Mouse (Mus musculus) ovary, adult 2 months (tissue): ENCODE measurements around the gene Naip1. TPM values are rescaled to one million over a fixed set of nuclear protein-coding genes. Genes with fewer than 3 reads are reported as not detected.

ENCODE experiments used
- polyA plus RNA-seq: library from polyadenylated mRNA; depleted of rRNA; stranded (reverse); fragments of >200 nt; gene quantifications from 2 replicates; pipeline ENCODE4 v1.2.3, GENCODE M21; 2012; rRNA removed

Naip1 gene
- 0.34 and 0.39 TPM in 2 replicates for polyA plus RNA-seq

GRCm38 (mm10) chr13:100452415-100453127, at the start of gene Naip1:
Naip1 (minus strand) TSS chr13:100452869.

GRCm38 (mm10) chr13:100492061-100492787, 39.6 kb upstream of the Naip1 start, which contains the start of gene Gtf2h2:
Gtf2h2 (minus strand) TSS chr13:100492579.

Other genes starting within 250 kb of the Naip1 start
- gene Naip5, start 206.5 kb downstream of the Naip1 start, polyA plus RNA-seq: 4.2 and 4.8 TPM in 2 replicates
- gene Naip6, start 135.2 kb downstream of the Naip1 start, polyA plus RNA-seq: 1.5 TPM in 2 replicates
- 17.7 and 26.7 TPM in 2 replicates for gene Gtf2h2, start 39.7 kb upstream of the Naip1 start, polyA plus RNA-seq
- 2.0 and 2.1 TPM in 2 replicates for gene Ocln, start 99.8 kb upstream of the Naip1 start, polyA plus RNA-seq
- gene Marveld2, start 164.1 kb upstream of the Naip1 start, polyA plus RNA-seq: 4.5 and 4.7 TPM in 2 replicates
- gene Ak6, start 198.1 kb upstream of the Naip1 start, polyA plus RNA-seq: 17.4 and 20.7 TPM in 2 replicates
- gene Rad17, start 198.2 kb upstream of the Naip1 start, polyA plus RNA-seq: 2.1 TPM in 2 replicates
- gene Taf9, start 198.7 kb upstream of the Naip1 start, polyA plus RNA-seq: 4.1 and 6.4 TPM in 2 replicates
- 0.83 and 0.90 TPM in 2 replicates for gene Ccdc125, start 216.8 kb upstream of the Naip1 start, polyA plus RNA-seq